Mouse (Mus musculus) cortical plate, adult 2 months (tissue): ENCODE measurements around the gene Vstm2l. TPM values are rescaled to one million over a fixed set of nuclear protein-coding genes. Genes with fewer than 3 reads are reported as not detected.

Experiments used
- H3K27ac ChIP-seq: fragments of 200-500 bp; 2 replicates; pipeline ENCODE4 v1.5.1; 2012; ENCODE audit warnings: low read length, control low read depth, inconsistent platforms; ENCODE audit not compliant: insufficient read depth
- H3K4me1 ChIP-seq: fragments of 200-500 bp; 2 replicates; pipeline ENCODE4 v1.6.1; 2011; ENCODE audit warnings: low read length; ENCODE audit not compliant: control insufficient read depth, insufficient read depth
- H3K4me3 ChIP-seq: fragments of 200-500 bp; 2 replicates; pipeline ENCODE4 v1.5.1; 2011; ENCODE audit warnings: mild to moderate bottlenecking, low read length, control low read depth; ENCODE audit not compliant: insufficient read depth
- CTCF ChIP-seq: fragments of 200-500 bp; IDR thresholded peaks from 2 replicates; pipeline ENCODE4 v1.5.1; 2011; ENCODE audit warnings: mild to moderate bottlenecking, control low read depth, low read length; ENCODE audit not compliant: insufficient read depth; ENCODE audit errors: extremely low read depth
- POLR2A ChIP-seq: fragments of 200-500 bp; IDR thresholded peaks from 2 replicates; pipeline ENCODE4 v1.6.1; 2011; ENCODE audit warnings: mild to moderate bottlenecking, low read length, control low read depth; ENCODE audit not compliant: insufficient read depth; ENCODE audit errors: extremely low read depth
- polyA plus RNA-seq: library from polyadenylated mRNA; depleted of rRNA; stranded (reverse); fragments of >200 nt; gene quantifications from 2 replicates; pipeline ENCODE4 v1.2.3, GENCODE M21; 2012

Gene Vstm2l
- polyA plus RNA-seq, 1 experiment: 65.1 TPM

DNA sequence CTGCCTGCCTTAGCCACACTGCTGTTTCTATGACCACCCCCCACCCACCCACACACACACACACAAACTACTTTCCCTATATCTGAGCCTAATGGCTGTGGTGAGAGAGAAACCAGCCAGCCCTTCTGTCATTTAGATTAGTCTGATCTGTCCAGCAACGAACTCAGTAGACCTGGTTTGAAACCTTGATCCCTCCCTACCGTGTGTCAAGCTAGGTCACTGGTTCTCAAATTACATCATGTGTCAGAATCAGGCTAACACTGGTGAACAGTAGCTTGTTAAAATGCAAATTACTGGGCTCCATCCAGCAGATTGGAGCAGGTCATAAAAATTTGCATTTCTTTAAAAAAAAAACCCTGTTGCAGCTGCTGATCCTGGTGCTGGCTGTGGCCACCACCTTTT lies 43.3 kb downstream of the Vstm2l start:
- TF ChIP-seq POLR2A: no peak
- no peak for TF ChIP-seq CTCF
- Histone ChIP-seq H3K4me1 (no peaks in the 10 kb centered on the region), H3K27ac (no peak overlapping the region), H3K4me3 (no peak overlapping the region)

- no peak for TF ChIP-seq CTCF
- no peak for TF ChIP-seq POLR2A
- Histone ChIP-seq H3K4me1 (no peaks in the 10 kb centered on the region), H3K27ac (no peak overlapping the region)
Measured at GRCm38 (mm10) chr2:157967856-157968255, 53.4 kb downstream of the Vstm2l start.

GRCm38 (mm10) chr2:157970124-157970523 lies 55.7 kb downstream of the Vstm2l start:
- no peaks in the 10 kb centered on the region; the same call in 1 of the 2 replicates for H3K4me1 ChIP-seq
- H3K27ac ChIP-seq: no peak overlapping the region
- TF ChIP-seq CTCF: no peak
- no peak for TF ChIP-seq POLR2A
- H3K4me3 ChIP-seq: no peak overlapping the region

More at GRCm38 (mm10) chr2:157967856-157968255, 53.4 kb downstream of the Vstm2l start:
- H3K4me3 ChIP-seq: no peak overlapping the region

- TF ChIP-seq POLR2A (no peak), CTCF (no peak)
- H3K4me3 ChIP-seq: no peak overlapping the region
- no peaks in the 10 kb centered on the region; the same call in 1 of the 2 replicates for H3K4me1 ChIP-seq
- no peak overlapping the region for H3K27ac ChIP-seq
Measured at GRCm38 (mm10) chr2:157970669-157971068, 56.2 kb downstream of the Vstm2l start.

DNA sequence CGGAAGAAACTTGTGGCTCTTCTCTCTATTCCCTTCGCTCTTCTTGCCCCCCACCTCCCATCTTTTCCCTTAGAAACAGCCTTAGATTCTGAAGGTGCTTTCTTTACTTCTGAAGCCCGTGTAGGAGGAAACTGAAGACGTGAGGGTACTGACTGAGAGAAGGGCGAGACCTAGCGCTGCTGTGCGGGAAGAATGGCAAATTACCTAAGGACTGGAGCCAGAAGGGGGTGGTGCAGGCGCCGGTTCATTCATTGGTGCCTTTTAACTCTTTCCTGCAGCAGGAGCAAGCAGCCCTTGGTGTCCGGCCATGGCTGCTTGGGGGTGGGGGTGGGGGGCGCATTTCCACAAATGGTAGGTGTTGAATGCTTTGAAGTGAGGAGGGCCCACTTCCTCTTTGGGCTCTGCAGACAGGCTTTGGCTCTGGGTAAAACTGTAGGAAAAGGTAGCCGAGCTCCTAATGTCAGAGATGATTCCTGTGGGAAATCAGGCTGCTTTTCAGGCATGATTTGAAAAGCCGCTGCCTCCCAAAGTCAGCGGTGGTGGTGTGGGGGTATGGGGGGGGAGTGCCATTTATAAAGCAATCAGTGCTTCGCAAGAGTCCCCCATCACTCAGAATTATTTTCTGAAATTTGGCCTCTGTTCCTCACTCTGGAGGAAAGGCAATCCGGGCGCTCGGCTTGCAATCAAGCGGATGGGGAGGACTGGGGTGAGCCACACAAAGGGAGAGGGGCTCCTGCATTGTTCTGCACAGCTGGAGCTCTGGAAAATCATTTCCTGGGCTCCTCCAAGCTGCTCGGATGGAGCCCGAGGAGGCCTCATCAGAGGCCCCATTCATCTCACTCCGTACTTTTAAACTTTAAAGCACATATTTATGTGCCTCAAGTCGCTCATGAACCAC lies 60.4 kb downstream of the Vstm2l start:
- no peaks in the 10 kb centered on the region; the same call in 1 of the 2 replicates for H3K4me1 ChIP-seq
- TF ChIP-seq CTCF (no peak), POLR2A (no peak)
- no peak overlapping the region for H3K4me3 ChIP-seq
- no peak overlapping the region for H3K27ac ChIP-seq

DNA sequence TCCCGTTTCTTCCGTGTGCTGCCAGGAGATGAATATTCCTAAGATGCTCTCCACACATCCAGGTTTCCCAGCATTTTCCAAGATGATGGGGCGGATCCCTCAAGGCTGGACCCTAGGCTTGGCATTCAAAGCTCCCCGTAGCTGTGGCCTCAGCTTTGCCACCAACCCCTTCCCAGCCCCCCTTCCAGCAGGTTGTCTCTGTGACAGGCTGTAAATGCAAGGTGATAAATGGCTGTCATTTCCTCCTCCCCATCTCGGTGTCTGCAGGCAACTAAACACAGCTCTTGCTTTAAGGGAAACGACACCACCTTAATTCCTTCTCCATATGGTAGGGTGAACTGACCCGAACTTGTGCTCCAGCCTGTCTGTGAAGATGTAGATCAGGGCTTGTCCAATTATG lies 61.1 kb downstream of the Vstm2l start:
- Histone ChIP-seq H3K4me3 (no peak overlapping the region), H3K4me1 (no peaks in the 10 kb centered on the region; the same call in 1 of the 2 replicates), H3K27ac (no peak overlapping the region)
- TF ChIP-seq POLR2A (no peak), CTCF (no peak)

DNA sequence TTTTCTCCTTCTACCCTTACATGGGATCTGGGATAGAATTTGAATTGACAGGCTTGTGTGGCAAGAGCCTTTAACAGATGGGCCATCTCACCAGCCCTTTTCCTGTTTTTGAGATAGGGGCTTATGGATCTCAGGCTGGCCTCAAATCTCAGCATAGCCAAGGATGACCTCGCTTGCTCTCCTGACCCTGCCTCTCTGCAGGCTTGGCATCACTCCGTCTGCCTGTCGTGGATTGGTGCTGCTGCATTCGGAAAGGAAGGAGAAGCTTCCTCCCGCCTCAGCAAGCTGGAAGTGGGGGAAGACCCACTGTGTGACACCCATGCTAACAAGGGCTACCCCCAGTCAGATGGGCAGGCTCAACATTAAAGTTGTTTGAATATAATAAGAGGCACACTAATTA lies 64.8 kb downstream of the Vstm2l start:
- TF ChIP-seq CTCF: no peak
- no peak for TF ChIP-seq POLR2A
- Histone ChIP-seq H3K4me1 (peaks cover 2% of the 10 kb centered on the region; the same call in 1 of the 2 replicates), H3K27ac (no peak overlapping the region), H3K4me3 (no peak overlapping the region)

GRCm38 (mm10) chr2:157982727-157983126 lies 68.3 kb downstream of the Vstm2l start:
- no peak overlapping the region for H3K27ac ChIP-seq
- peaks cover 12% of the 10 kb centered on the region for H3K4me1 ChIP-seq
- H3K4me3 ChIP-seq: no peak overlapping the region
- TF ChIP-seq POLR2A (no peak), CTCF (no peak)

- TF ChIP-seq CTCF: no peak
- TF ChIP-seq POLR2A: no peak
- Histone ChIP-seq H3K4me1 (peaks cover 13% of the 10 kb centered on the region), H3K27ac (no peak overlapping the region)
Measured at GRCm38 (mm10) chr2:157983276-157983675, 68.8 kb downstream of the Vstm2l start.

GRCm38 (mm10) chr2:157985611-157986010 lies 71.2 kb downstream of the Vstm2l start:
- no peak for TF ChIP-seq POLR2A
- no peak for TF ChIP-seq CTCF
- Histone ChIP-seq H3K4me3 (no peak overlapping the region), H3K27ac (peak overlapping the region; percentile 27; the same call in 1 of the 2 replicates), H3K4me1 (peaks cover 15% of the 10 kb centered on the region)

More at GRCm38 (mm10) chr2:157983276-157983675, 68.8 kb downstream of the Vstm2l start:
- no peak overlapping the region for H3K4me3 ChIP-seq
